ENCODE assay signal across 14 mouse cellular contexts in genomic region chr8:77650646-77651190, GRCm38 (mm10). TPM values are rescaled to one million over a fixed set of nuclear protein-coding genes. Genes with fewer than 3 reads are reported as not detected.
DNase-seq lines count a peak whose midpoint lies in the region; ATAC-seq and TF ChIP-seq lines count a peak whose summit lies in the region.
"Had no signal": no experiment of that assay in that cellular context is flagged by ENCODE, and none has a peak within 500 bp of the region (broad histone marks: within the 10 kb centered on the region; RNA-seq: fewer than 3 reads in every experiment).

No protein-coding gene starts in this region.

- DNase-seq in hindbrain, embryonic 11.5 days (ENCODE audit: low spot score): peak; percentile 10
- DNase-seq in hindbrain, postnatal 0 days (ENCODE audit: low spot score): no peak
- peak; percentile 22 for DNase-seq in kidney, postnatal 10 days
- DNase-seq in kidney, adult 2 months: no peak
- DNase-seq in brain, adult 2 months (ENCODE audit: low read depth, low spot score): peak; percentile 2
- DNase-seq in cerebellum, adult 2 months: no peak
- DNase-seq: adrenal gland, postnatal 25 days; cerebellum, adult 9-11 months; forebrain, postnatal 0 days; liver; lung, adult 18-20 months; midbrain, embryonic 14.5 days had no signal

- H3K4me1 ChIP-seq in hindbrain, embryonic 11.5 days (replicated peaks; ENCODE audit: control insufficient read depth, insufficient read depth, low read length): no peaks in the 10 kb centered on the region
- no peaks in the 10 kb centered on the region for H3K4me1 ChIP-seq in hindbrain, postnatal 0 days (ENCODE audit: insufficient read depth, low read length)
- no peaks in the 10 kb centered on the region for H3K4me1 ChIP-seq in kidney, adult 2 months (ENCODE audit: control insufficient read depth, insufficient read depth, low read length)
- no peaks in the 10 kb centered on the region for H3K4me1 ChIP-seq in embryonic facial prominence, embryonic 12.5 days
- H3K4me1 ChIP-seq in cerebellum, adult 2 months (ENCODE audit: control insufficient read depth, insufficient read depth, low read length): no peaks in the 10 kb centered on the region
- H3K4me1 ChIP-seq: heart, embryonic 13.5 days had no signal

- H3K9ac ChIP-seq in hindbrain, embryonic 11.5 days (ENCODE audit: low read depth, low read length): no peak overlapping the region
- no peak overlapping the region for H3K9ac ChIP-seq in hindbrain, postnatal 0 days (replicated peaks; ENCODE audit: low read length)
- no peak overlapping the region for H3K9ac ChIP-seq in embryonic facial prominence, embryonic 12.5 days
- H3K9ac ChIP-seq: forebrain, postnatal 0 days; heart, embryonic 13.5 days had no signal

- ATAC-seq in hindbrain, embryonic 11.5 days (ENCODE audit: low FRiP score): no peak
- no peak for ATAC-seq in hindbrain, postnatal 0 days
- no peak for ATAC-seq in embryonic facial prominence, embryonic 12.5 days (ENCODE audit: insufficient number of reproducible peaks, insufficient read depth, low FRiP score, low TSS enrichment)
- ATAC-seq: forebrain, postnatal 0 days had no signal

- no peak for TF ChIP-seq POLR2A in kidney, adult 2 months (IDR thresholded peaks at IDR 0.05; ENCODE audit: low read depth, low read length)
- no peak for TF ChIP-seq POLR2A in cerebellum, adult 2 months (IDR thresholded peaks at IDR 0.05; ENCODE audit: borderline replicate concordance, insufficient read depth, low read length)

- WGBS in hindbrain, embryonic 11.5 days: 50% methylated on average over 1 of the region's 1 CpGs
- WGBS in hindbrain, postnatal 0 days: 52% methylated on average over 1 of the region's 1 CpGs
- WGBS in kidney, adult 2 months: 21% methylated on average over 1 of the region's 1 CpGs
- WGBS in embryonic facial prominence, embryonic 12.5 days: 31% methylated on average over 1 of the region's 1 CpGs
- WGBS in cerebellum, adult 2 months: 50% methylated on average over 1 of the region's 1 CpGs

- H3K27me3 ChIP-seq in hindbrain, embryonic 11.5 days (ENCODE audit: control insufficient read depth, insufficient read depth, low read length): no peaks in the 10 kb centered on the region
- no peaks in the 10 kb centered on the region for H3K27me3 ChIP-seq in hindbrain, postnatal 0 days (ENCODE audit: insufficient read depth, low read length)
- H3K27me3 ChIP-seq in kidney, adult 2 months (replicated peaks; ENCODE audit: control insufficient read depth, insufficient read depth, low read length): no peaks in the 10 kb centered on the region
- no peaks in the 10 kb centered on the region for H3K27me3 ChIP-seq in embryonic facial prominence, embryonic 12.5 days
- H3K27me3 ChIP-seq in cerebellum, adult 2 months (ENCODE audit: control insufficient read depth, insufficient read depth, low read length): no peaks in the 10 kb centered on the region
- H3K27me3 ChIP-seq: heart, embryonic 13.5 days had no signal

- no peaks in the 10 kb centered on the region for H3K9me3 ChIP-seq in hindbrain, embryonic 11.5 days (ENCODE audit: control insufficient read depth, low read length)
- no peaks in the 10 kb centered on the region for H3K9me3 ChIP-seq in hindbrain, postnatal 0 days (ENCODE audit: low read length)
- no peaks in the 10 kb centered on the region for H3K9me3 ChIP-seq in embryonic facial prominence, embryonic 12.5 days
- H3K9me3 ChIP-seq: heart, embryonic 13.5 days had no signal

- H3K4me3 ChIP-seq in hindbrain, embryonic 11.5 days (ENCODE audit: low read depth, low read length): no peak overlapping the region
- no peak overlapping the region for H3K4me3 ChIP-seq in hindbrain, postnatal 0 days (ENCODE audit: low read length)
- no peak overlapping the region for H3K4me3 ChIP-seq in kidney, adult 2 months (ENCODE audit: insufficient read depth, low read depth, low read length)
- no peak overlapping the region for H3K4me3 ChIP-seq in embryonic facial prominence, embryonic 12.5 days
- H3K4me3 ChIP-seq in cerebellum, adult 2 months (replicated peaks; ENCODE audit: insufficient read depth, low read depth, low read length): no peak overlapping the region
- H3K4me3 ChIP-seq: heart, embryonic 13.5 days had no signal

- no peak overlapping the region for H3K4me2 ChIP-seq in hindbrain, embryonic 11.5 days (replicated peaks; ENCODE audit: low read depth, low read length)
- H3K4me2 ChIP-seq in hindbrain, postnatal 0 days (ENCODE audit: low read depth, low read length): no peak overlapping the region
- no peak overlapping the region for H3K4me2 ChIP-seq in embryonic facial prominence, embryonic 12.5 days (replicated peaks)
- H3K4me2 ChIP-seq: heart, embryonic 13.5 days had no signal

- H3K36me3 ChIP-seq in hindbrain, embryonic 11.5 days (ENCODE audit: control insufficient read depth, insufficient read depth, low read length): no peaks in the 10 kb centered on the region
- no peaks in the 10 kb centered on the region for H3K36me3 ChIP-seq in hindbrain, postnatal 0 days (ENCODE audit: insufficient read depth, low read length)
- no peaks in the 10 kb centered on the region for H3K36me3 ChIP-seq in kidney, adult 2 months (ENCODE audit: control insufficient read depth, insufficient read depth, low read length)
- no peaks in the 10 kb centered on the region for H3K36me3 ChIP-seq in embryonic facial prominence, embryonic 12.5 days
- H3K36me3 ChIP-seq: heart, embryonic 13.5 days had no signal

- H3K27ac ChIP-seq in hindbrain, embryonic 11.5 days (ENCODE audit: low read depth, low read length): no peak overlapping the region
- H3K27ac ChIP-seq in hindbrain, postnatal 0 days: no peak overlapping the region
- no peak overlapping the region for H3K27ac ChIP-seq in kidney, adult 2 months (ENCODE audit: insufficient read depth, low read depth, low read length)
- peak overlapping the region; percentile 67; the same call in 1 of the 2 replicates for H3K27ac ChIP-seq in embryonic facial prominence, embryonic 12.5 days
- no peak overlapping the region for H3K27ac ChIP-seq in cerebellum, adult 2 months (ENCODE audit: insufficient read depth, low read length)
- H3K27ac ChIP-seq: heart, embryonic 13.5 days had no signal

- no peak for TF ChIP-seq CTCF in hindbrain, postnatal 0 days (IDR thresholded peaks at IDR 0.05; ENCODE audit: low read depth)
- no peak for TF ChIP-seq CTCF in kidney, adult 2 months (conservative IDR thresholded peaks at IDR 0.05; ENCODE audit: insufficient read depth, insufficient read length, low read depth, low read length)
- TF ChIP-seq CTCF in cerebellum, adult 2 months (IDR thresholded peaks at IDR 0.05; ENCODE audit: borderline replicate concordance, insufficient read depth, low read depth, low read length): no peak

RNA-seq across cellular contexts. Expression of gene Tmem184c, which starts 40.2 kb away (rescaled TPM):
- polyA plus RNA-seq in hindbrain, embryonic 11.5 days (2014; fragmentation: Nextera tagmentation; extraction: Ambion mirVana): 61.0 and 62.9 TPM in 2 replicates
- total RNA-seq in hindbrain, postnatal 0 days (2014; rRNA removed): 47.6 and 59.2 TPM in 2 replicates
- 65.3 and 66.5 TPM in 2 replicates for polyA plus RNA-seq in hindbrain, postnatal 0 days (2015; fragmentation: Nextera tagmentation; extraction: Ambion mirVana)
- polyA plus RNA-seq in kidney, adult 2 months (2012; rRNA removed): 10.0 and 13.2 TPM in 2 replicates
- 48.3 and 48.5 TPM in 2 replicates for polyA plus RNA-seq in embryonic facial prominence, embryonic 12.5 days (2016; fragmentation: Nextera tagmentation; extraction: Ambion mirVana)
- 79.2 and 80.8 TPM in 2 replicates for polyA plus RNA-seq in cerebellum, adult 2 months (2012; rRNA removed)

Comparison
In these comparisons a context has a peak if more than half of its experiments do, and no peak if none do; other contexts are left out.
1. DNase-seq: peak in hindbrain, embryonic 11.5 days (single experiment), kidney, postnatal 10 days (single experiment) and brain, adult 2 months (single experiment); none in hindbrain, postnatal 0 days (single experiment), kidney, adult 2 months (single experiment) and cerebellum, adult 2 months (0 of 2).